Mouse (Mus musculus): ENCODE measurements around the gene Atf7ip. TPM values are rescaled to one million over a fixed set of nuclear protein-coding genes. Genes with fewer than 3 reads are reported as not detected.

Gene Atf7ip
- polyA plus RNA-seq, 1 experiment from 2014 or later, result 8.4 TPM

- no peaks in the 10 kb centered on the region for H3K4me1 ChIP-seq (replicated peaks; ENCODE audit: control insufficient read depth, insufficient read depth)
- H3K9me3 ChIP-seq (ENCODE audit: control insufficient read depth, low read length), result no peaks in the 10 kb centered on the region
- ATAC-seq (ENCODE audit: low FRiP score, low TSS enrichment) (no peak), DNase-seq (ENCODE audit: low spot score) (no peak)
- H3K27me3 ChIP-seq (ENCODE audit: control insufficient read depth, insufficient read depth, low read length), result no peaks in the 10 kb centered on the region
- H3K4me3 ChIP-seq (ENCODE audit: low read depth, low read length), result no peak overlapping the region
- no peak for TF ChIP-seq CTCF (IDR thresholded peaks at IDR 0.05; ENCODE audit: low read depth)
- TF ChIP-seq EP300 (optimal IDR thresholded peaks at IDR 0.05), result no peak
- H3K27ac ChIP-seq (replicated peaks), result no peak overlapping the region
- 43% methylated on average over 6 of the region's 6 CpGs for WGBS
- H3K9ac ChIP-seq (ENCODE audit: low read length), result no peak overlapping the region
- no peak overlapping the region for H3K4me2 ChIP-seq (replicated peaks; ENCODE audit: low read depth)
- H3K36me3 ChIP-seq (ENCODE audit: control insufficient read depth, insufficient read depth, low read length), result no peaks in the 10 kb centered on the region
Measured at GRCm38 (mm10) chr6:136633719-136634118, 127.8 kb downstream of the Atf7ip start.

GRCm38 (mm10) chr6:136634982-136635381, 129.0 kb downstream of the Atf7ip start:
- H3K27me3 ChIP-seq (ENCODE audit: control insufficient read depth, insufficient read depth, low read length), result no peaks in the 10 kb centered on the region
- ATAC-seq (ENCODE audit: low FRiP score, low TSS enrichment) (no peak), DNase-seq (ENCODE audit: low spot score) (no peak)
- no peak overlapping the region for H3K4me3 ChIP-seq (ENCODE audit: low read depth, low read length)
- no peaks in the 10 kb centered on the region for H3K4me1 ChIP-seq (replicated peaks; ENCODE audit: control insufficient read depth, insufficient read depth)
- no peaks in the 10 kb centered on the region for H3K36me3 ChIP-seq (ENCODE audit: control insufficient read depth, insufficient read depth, low read length)
- WGBS, result 70% methylated on average over 3 of the region's 3 CpGs
- no peak overlapping the region for H3K4me2 ChIP-seq (replicated peaks; ENCODE audit: low read depth)
- no peaks in the 10 kb centered on the region for H3K9me3 ChIP-seq (ENCODE audit: control insufficient read depth, low read length)
- no peak overlapping the region for H3K9ac ChIP-seq (ENCODE audit: low read length)
- H3K27ac ChIP-seq (replicated peaks), result no peak overlapping the region
- peak; percentile 39; the same call in 1 of the 2 replicates for TF ChIP-seq CTCF (IDR thresholded peaks at IDR 0.05; ENCODE audit: low read depth)
- no peak for TF ChIP-seq EP300 (optimal IDR thresholded peaks at IDR 0.05)

GRCm38 (mm10) chr6:136644171-136644570, 138.2 kb downstream of the Atf7ip start:
- 90% methylated on average over 2 of the region's 2 CpGs for WGBS

GRCm38 (mm10) chr6:136645754-136646153, 139.8 kb downstream of the Atf7ip start:
- Histone ChIP-seq H3K27me3 (ENCODE audit: control insufficient read depth, insufficient read depth, low read length) (no peaks in the 10 kb centered on the region), H3K4me2 (replicated peaks; ENCODE audit: low read depth) (no peak overlapping the region), H3K4me3 (ENCODE audit: low read depth, low read length) (no peak overlapping the region), H3K9ac (ENCODE audit: low read length) (no peak overlapping the region), H3K27ac (replicated peaks) (0 out of 2 replicates have a peak overlapping the region, but pooled peaks have one; percentile 13), H3K4me1 (replicated peaks; ENCODE audit: control insufficient read depth, insufficient read depth) (no peaks in the 10 kb centered on the region), H3K36me3 (ENCODE audit: control insufficient read depth, insufficient read depth, low read length) (no peaks in the 10 kb centered on the region), H3K9me3 (ENCODE audit: control insufficient read depth, low read length) (no peaks in the 10 kb centered on the region)
- ATAC-seq (ENCODE audit: low FRiP score, low TSS enrichment), result peak; percentile 79
- peak; percentile 57 for DNase-seq (ENCODE audit: low spot score)
- WGBS, result 45% methylated on average over 9 of the region's 9 CpGs
- TF ChIP-seq CTCF (IDR thresholded peaks at IDR 0.05; ENCODE audit: low read depth), result no peak
- no peak for TF ChIP-seq EP300 (optimal IDR thresholded peaks at IDR 0.05)

More at GRCm38 (mm10) chr6:136644171-136644570, 138.2 kb downstream of the Atf7ip start:
- no peaks in the 10 kb centered on the region for H3K4me1 ChIP-seq (replicated peaks; ENCODE audit: control insufficient read depth, insufficient read depth)
- TF ChIP-seq EP300 (optimal IDR thresholded peaks at IDR 0.05) (no peak), CTCF (IDR thresholded peaks at IDR 0.05; ENCODE audit: low read depth) (peak; percentile 58)
- H3K9me3 ChIP-seq (ENCODE audit: control insufficient read depth, low read length), result no peaks in the 10 kb centered on the region
- no peak overlapping the region for H3K4me2 ChIP-seq (replicated peaks; ENCODE audit: low read depth)
- H3K36me3 ChIP-seq (ENCODE audit: control insufficient read depth, insufficient read depth, low read length), result no peaks in the 10 kb centered on the region
- DNase-seq (ENCODE audit: low spot score) (no peak), ATAC-seq (ENCODE audit: low FRiP score, low TSS enrichment) (no peak)
- no peak overlapping the region for H3K9ac ChIP-seq (ENCODE audit: low read length)
- H3K27ac ChIP-seq (replicated peaks), result no peak overlapping the region
- H3K27me3 ChIP-seq (ENCODE audit: control insufficient read depth, insufficient read depth, low read length), result no peaks in the 10 kb centered on the region
- H3K4me3 ChIP-seq (ENCODE audit: low read depth, low read length), result no peak overlapping the region

DNA sequence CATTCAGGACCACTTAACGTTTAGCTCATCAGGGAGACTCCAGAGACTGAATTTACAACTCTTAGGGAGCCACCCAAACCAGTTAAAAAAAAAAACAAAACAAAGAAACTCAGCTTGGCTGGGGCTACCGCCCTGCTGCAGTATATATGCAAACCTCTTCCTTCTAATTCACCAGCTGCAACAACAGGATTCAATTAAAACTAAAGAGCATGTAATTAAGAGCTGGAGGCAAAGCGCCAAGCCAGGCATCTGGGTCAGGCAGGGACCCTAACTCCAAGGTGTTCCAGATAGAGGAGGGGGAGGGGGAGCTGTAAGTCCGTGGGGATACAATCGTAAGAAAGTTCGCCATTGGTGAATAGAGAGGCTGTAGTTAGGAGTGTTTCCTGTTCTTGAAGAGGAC, 140.2 kb downstream of the Atf7ip start:
- no peak overlapping the region for H3K9ac ChIP-seq (ENCODE audit: low read length)
- H3K27ac ChIP-seq (replicated peaks), result 0 out of 2 replicates have a peak overlapping the region, but pooled peaks have one; percentile 13
- 62% methylated on average over 6 of the region's 6 CpGs for WGBS
- ATAC-seq (ENCODE audit: low FRiP score, low TSS enrichment) (no peak), DNase-seq (ENCODE audit: low spot score) (no peak)
- H3K4me2 ChIP-seq (replicated peaks; ENCODE audit: low read depth), result no peak overlapping the region
- H3K4me3 ChIP-seq (ENCODE audit: low read depth, low read length), result no peak overlapping the region
- no peaks in the 10 kb centered on the region for H3K27me3 ChIP-seq (ENCODE audit: control insufficient read depth, insufficient read depth, low read length)
- H3K9me3 ChIP-seq (ENCODE audit: control insufficient read depth, low read length), result no peaks in the 10 kb centered on the region
- H3K4me1 ChIP-seq (replicated peaks; ENCODE audit: control insufficient read depth, insufficient read depth), result no peaks in the 10 kb centered on the region
- H3K36me3 ChIP-seq (ENCODE audit: control insufficient read depth, insufficient read depth, low read length), result no peaks in the 10 kb centered on the region
- TF ChIP-seq CTCF (IDR thresholded peaks at IDR 0.05; ENCODE audit: low read depth) (no peak), EP300 (optimal IDR thresholded peaks at IDR 0.05) (no peak)

- no peak overlapping the region for H3K4me2 ChIP-seq (replicated peaks; ENCODE audit: low read depth)
- peak; percentile 89 for ATAC-seq (ENCODE audit: low FRiP score, low TSS enrichment)
- no peak overlapping the region for H3K4me3 ChIP-seq (ENCODE audit: low read depth, low read length)
- H3K4me1 ChIP-seq (replicated peaks; ENCODE audit: control insufficient read depth, insufficient read depth), result no peaks in the 10 kb centered on the region
- DNase-seq (ENCODE audit: low spot score), result peak; percentile 75
- TF ChIP-seq CTCF (IDR thresholded peaks at IDR 0.05; ENCODE audit: low read depth) (no peak), EP300 (optimal IDR thresholded peaks at IDR 0.05) (no peak)
- H3K27me3 ChIP-seq (ENCODE audit: control insufficient read depth, insufficient read depth, low read length), result no peaks in the 10 kb centered on the region
- H3K36me3 ChIP-seq (ENCODE audit: control insufficient read depth, insufficient read depth, low read length), result no peaks in the 10 kb centered on the region
- H3K9me3 ChIP-seq (ENCODE audit: control insufficient read depth, low read length), result no peaks in the 10 kb centered on the region
- H3K9ac ChIP-seq (ENCODE audit: low read length), result no peak overlapping the region
- peak overlapping the region; percentile 30; the same call in 1 of the 2 replicates for H3K27ac ChIP-seq (replicated peaks)
- WGBS, result 30% methylated on average over 10 of the region's 10 CpGs
Measured at GRCm38 (mm10) chr6:136647455-136647861, 141.5 kb downstream of the Atf7ip start.

Measured in stomach, postnatal 0 days (tissue).